Mouse (Mus musculus): ENCODE measurements around the gene Lgals12.

Gene Lgals12

DNA sequence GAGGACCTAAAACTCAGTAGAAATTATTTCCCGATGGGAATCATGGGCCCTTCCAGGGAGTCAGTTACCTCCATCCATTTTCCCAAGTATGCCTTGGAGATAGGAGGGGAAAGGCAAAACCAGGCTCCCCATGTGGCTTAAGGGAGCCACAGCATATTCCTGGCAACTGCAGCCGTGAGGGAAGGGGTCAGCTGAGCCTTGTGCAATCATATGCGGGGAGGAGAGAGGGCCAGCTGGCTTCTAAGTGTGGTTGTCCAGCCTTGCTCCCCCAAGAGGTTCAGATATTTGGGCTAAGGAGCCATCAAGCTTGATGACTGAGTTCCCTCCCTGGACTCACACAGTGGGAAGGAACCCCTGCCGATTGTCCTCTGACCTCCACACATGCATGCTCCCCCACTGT lies 5.4 kb downstream of the Lgals12 start:
- no peak for DNase-seq (ENCODE audit: low read depth, low spot score)
- Histone ChIP-seq H3K36me3 (ENCODE audit: control insufficient read depth, insufficient read depth, low read length, poor library complexity, severe bottlenecking) (no peaks in the 10 kb centered on the region), H3K27me3 (ENCODE audit: control insufficient read depth, insufficient read depth, low read length, poor library complexity, severe bottlenecking) (no peaks in the 10 kb centered on the region)

DNA sequence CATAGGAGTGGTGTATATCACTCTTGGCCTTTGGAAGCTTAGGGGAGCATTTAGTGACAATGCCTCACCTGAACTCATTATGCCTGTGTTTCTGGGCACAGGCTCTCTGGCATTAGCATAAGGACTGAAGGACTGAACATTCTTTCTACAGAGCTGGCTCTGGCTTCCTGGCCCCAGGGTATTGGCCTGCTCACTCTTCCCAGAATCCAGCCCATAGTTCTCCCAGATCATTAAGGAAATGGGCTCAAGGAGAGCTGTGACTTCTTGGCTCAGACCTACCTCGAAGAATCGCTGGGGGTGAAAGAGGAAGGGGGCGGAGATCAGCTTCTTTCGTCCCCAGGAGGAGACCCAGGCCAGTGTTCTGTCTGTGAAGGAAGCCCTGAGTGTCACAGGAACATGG lies 8.5 kb downstream of the Lgals12 start:
- no peaks in the 10 kb centered on the region for H3K36me3 ChIP-seq (ENCODE audit: control insufficient read depth, insufficient read depth, low read length, poor library complexity, severe bottlenecking)
- no peaks in the 10 kb centered on the region for H3K27me3 ChIP-seq (ENCODE audit: control insufficient read depth, insufficient read depth, low read length, poor library complexity, severe bottlenecking)
- no peak for DNase-seq (ENCODE audit: low read depth, low spot score)

DNA sequence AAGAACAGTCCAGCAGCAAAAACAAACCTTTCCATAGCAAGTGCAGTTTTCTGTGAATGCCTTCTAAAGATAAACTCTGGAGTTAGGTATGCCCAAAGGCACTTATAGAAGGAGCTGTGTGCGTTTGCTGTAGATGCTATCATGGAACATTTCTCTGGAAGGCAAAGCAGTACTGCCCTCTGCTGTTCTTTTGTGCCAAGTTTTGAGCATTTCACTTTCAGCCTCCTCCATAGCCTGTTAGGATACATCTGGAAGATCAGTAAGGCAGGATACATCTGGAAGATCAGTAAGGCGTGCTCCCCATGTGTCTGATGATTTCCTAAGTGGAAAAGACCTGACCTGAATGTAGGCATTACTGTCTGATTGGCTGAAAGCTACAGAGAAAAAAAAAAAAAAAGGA lies 11.5 kb downstream of the Lgals12 start:
- no peaks in the 10 kb centered on the region for H3K36me3 ChIP-seq (ENCODE audit: control insufficient read depth, insufficient read depth, low read length, poor library complexity, severe bottlenecking)
- DNase-seq (ENCODE audit: low read depth, low spot score): peak; percentile 48
- H3K27me3 ChIP-seq (ENCODE audit: control insufficient read depth, insufficient read depth, low read length, poor library complexity, severe bottlenecking): no peaks in the 10 kb centered on the region

DNA sequence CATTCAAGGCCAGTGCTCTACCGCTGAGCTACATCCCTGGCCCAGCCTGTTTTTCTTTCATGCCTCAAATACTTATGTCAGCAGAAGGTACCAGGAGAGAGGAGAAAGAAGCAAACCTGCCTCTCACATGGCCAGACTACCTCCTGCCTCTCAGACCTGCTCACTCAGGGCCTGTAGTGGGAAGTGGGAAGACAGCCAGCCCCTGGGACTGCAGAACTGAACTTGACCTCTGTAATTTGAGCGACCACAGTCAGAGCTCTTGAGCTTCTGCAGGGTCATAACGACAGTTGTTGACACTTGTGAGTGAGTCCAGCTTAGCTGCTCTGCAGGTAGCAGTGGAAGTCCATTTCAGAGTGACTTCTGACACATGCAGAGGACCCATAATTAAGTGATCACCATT lies 15.0 kb downstream of the Lgals12 start:
- H3K36me3 ChIP-seq (ENCODE audit: control insufficient read depth, insufficient read depth, low read length, poor library complexity, severe bottlenecking): no peaks in the 10 kb centered on the region
- no peak for DNase-seq (ENCODE audit: low read depth, low spot score)
- H3K27me3 ChIP-seq (ENCODE audit: control insufficient read depth, insufficient read depth, low read length, poor library complexity, severe bottlenecking): no peaks in the 10 kb centered on the region

DNA sequence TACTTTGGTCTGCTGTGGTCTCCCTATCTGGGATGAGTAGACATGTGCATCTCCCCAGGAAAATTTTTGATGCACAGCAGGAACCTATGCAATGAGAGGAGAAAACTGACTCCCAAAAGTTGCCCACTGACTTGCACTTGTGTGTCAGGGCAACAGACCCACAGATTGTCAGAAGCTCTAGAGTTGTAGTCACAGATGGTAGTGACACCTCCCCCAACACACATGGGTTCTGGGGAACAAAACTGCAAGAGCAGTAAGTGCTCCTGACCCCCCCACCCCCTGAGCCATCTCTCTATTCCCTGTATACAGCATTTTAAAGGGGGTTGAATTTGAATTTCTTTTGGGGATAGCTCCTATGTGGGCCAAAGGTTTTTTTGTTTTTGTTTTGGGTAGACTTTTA lies 16.2 kb downstream of the Lgals12 start:
- DNase-seq (ENCODE audit: low read depth, low spot score): no peak
- H3K36me3 ChIP-seq (ENCODE audit: control insufficient read depth, insufficient read depth, low read length, poor library complexity, severe bottlenecking): no peaks in the 10 kb centered on the region
- H3K27me3 ChIP-seq (ENCODE audit: control insufficient read depth, insufficient read depth, low read length, poor library complexity, severe bottlenecking): no peaks in the 10 kb centered on the region

DNA sequence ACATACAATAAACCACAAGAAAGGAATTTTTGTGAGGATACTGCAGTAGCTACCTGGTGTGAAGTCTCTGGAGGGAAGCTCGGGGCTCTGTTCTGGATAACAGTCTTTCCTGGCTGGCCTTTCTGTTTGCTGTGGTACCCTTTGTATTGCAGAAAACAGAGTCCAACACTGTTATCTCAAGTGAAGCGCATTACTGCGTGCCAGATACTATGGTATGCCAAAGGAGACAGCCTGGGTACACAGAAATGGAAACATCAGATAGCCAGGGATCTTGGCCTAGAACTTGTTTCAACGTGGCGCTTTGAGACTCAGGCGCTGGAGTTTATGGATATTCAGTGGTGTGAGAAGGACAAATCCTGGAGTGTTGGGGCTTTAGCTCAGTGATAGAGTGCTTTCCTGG lies 21.2 kb downstream of the Lgals12 start:
- H3K27me3 ChIP-seq (ENCODE audit: control insufficient read depth, insufficient read depth, low read length, poor library complexity, severe bottlenecking): no peaks in the 10 kb centered on the region
- no peak for DNase-seq (ENCODE audit: low read depth, low spot score)

DNA sequence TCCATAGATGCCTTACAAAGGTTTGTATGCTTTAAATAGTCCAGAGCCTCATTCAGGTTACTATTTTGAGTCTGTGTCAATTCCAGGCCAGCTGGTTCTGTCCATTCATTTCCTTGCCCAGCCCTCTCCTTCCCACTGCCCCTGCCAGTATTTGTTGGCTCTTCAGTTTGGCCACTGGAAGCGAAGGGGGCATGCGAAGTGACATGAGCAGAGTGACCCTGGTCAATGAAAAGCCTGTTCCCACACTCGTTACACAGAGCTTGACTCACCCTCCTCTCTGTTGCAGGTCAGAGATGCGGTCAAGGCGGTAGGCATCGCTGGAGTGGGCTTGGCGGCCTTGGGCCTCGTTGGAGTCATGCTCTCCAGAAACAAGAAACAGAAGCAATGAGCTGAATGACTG lies 21.7 kb downstream of the Lgals12 start:
- DNase-seq (ENCODE audit: low read depth, low spot score): no peak
- Histone ChIP-seq H3K27me3 (ENCODE audit: control insufficient read depth, insufficient read depth, low read length, poor library complexity, severe bottlenecking) (no peaks in the 10 kb centered on the region), H3K36me3 (ENCODE audit: control insufficient read depth, insufficient read depth, low read length, poor library complexity, severe bottlenecking) (no peaks in the 10 kb centered on the region; the same call in 1 of the 2 replicates)

More for the DNA sequence above, 21.2 kb downstream of the Lgals12 start:
- no peaks in the 10 kb centered on the region; the same call in 1 of the 2 replicates for H3K36me3 ChIP-seq (ENCODE audit: control insufficient read depth, insufficient read depth, low read length, poor library complexity, severe bottlenecking)

DNA sequence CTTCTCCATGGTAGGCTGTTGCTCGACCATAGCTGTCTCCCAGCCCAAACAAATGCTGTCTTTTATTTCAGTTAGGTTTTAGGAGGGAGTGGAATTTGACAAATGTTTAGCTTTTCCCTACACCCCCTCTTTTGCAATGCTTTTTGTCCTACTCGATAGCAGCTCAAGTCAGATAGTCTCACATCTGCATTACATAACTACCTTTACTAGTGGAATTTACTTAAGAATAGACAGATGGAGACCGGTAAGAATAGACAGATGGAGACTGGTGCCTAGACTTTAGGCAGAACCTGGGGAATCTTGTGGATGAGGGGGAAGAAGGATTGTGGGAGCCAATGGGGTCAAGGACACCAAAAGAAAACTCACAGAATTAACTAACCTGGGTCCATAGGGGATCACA lies 23.4 kb downstream of the Lgals12 start:
- Histone ChIP-seq H3K27me3 (ENCODE audit: control insufficient read depth, insufficient read depth, low read length, poor library complexity, severe bottlenecking) (no peaks in the 10 kb centered on the region), H3K36me3 (ENCODE audit: control insufficient read depth, insufficient read depth, low read length, poor library complexity, severe bottlenecking) (peaks cover 3% of the 10 kb centered on the region; the same call in 1 of the 2 replicates)
- no peak for DNase-seq (ENCODE audit: low read depth, low spot score)

DNA sequence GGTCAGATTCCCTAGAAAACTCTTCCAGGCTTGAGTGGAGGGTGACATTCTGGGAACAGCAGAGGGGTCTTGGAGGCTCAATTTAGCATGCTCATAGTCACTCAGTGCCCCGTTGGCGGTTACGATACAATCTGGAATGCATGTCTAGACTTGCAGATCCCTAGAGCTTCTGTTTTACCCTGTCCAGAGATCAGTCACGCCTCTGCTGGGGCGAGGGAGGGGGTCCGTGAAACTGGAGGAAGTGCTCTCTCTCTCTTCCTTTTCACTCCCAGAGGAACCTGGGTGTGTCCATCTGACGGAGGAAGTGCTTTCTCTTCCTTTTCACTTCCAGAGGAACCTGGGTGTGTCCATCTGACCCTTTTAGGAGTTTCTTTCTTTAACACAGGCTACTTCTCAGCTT lies 23.9 kb downstream of the Lgals12 start:
- Histone ChIP-seq H3K36me3 (ENCODE audit: control insufficient read depth, insufficient read depth, low read length, poor library complexity, severe bottlenecking) (peaks cover 4% of the 10 kb centered on the region; the same call in 1 of the 2 replicates), H3K27me3 (ENCODE audit: control insufficient read depth, insufficient read depth, low read length, poor library complexity, severe bottlenecking) (no peaks in the 10 kb centered on the region)
- DNase-seq (ENCODE audit: low read depth, low spot score): no peak

DNA sequence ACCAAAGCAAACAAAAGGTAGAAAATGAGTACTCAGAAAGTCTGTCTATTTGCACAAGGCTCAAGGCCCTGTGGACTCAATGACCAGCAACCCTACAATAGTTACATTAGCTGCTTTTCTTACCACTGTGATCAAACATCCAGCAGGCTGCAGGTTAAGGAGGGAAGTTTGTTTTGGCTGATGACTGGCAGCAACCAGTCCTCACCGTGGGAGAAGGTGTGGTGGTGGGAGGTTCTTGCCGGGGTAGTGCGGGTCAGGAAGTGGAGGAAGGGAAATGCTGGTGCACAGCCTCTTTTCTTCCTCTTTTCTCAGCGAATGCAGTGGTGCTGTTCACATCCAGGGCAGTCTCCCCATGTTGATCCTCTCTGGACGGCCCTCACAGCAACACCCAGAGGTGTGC lies 26.0 kb downstream of the Lgals12 start:
- Histone ChIP-seq H3K27me3 (ENCODE audit: control insufficient read depth, insufficient read depth, low read length, poor library complexity, severe bottlenecking) (no peaks in the 10 kb centered on the region), H3K36me3 (ENCODE audit: control insufficient read depth, insufficient read depth, low read length, poor library complexity, severe bottlenecking) (peaks cover 4% of the 10 kb centered on the region; the same call in 1 of the 2 replicates)
- DNase-seq (ENCODE audit: low read depth, low spot score): no peak

DNA sequence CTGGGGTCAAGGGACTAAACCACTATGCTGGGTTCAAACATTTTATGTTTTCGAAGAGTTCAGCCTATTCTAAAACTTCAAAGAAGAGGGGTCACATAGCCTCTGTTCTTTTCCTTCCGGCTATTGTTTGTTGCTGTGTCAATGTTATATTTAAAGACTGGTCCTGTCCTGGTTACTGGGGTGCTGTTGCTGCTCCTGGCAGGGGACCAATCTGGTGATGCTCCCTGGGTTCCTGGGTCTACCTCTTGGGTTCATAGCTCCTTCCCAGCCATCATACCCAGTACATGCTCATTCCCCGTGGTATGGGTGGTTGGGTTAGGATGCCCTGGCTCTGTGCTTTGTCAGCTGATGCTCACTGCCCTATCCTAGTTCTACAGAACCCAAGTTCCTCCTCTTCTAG lies 29.3 kb downstream of the Lgals12 start:
- Histone ChIP-seq H3K36me3 (ENCODE audit: control insufficient read depth, insufficient read depth, low read length, poor library complexity, severe bottlenecking) (peaks cover 4% of the 10 kb centered on the region; the same call in 1 of the 2 replicates), H3K27me3 (ENCODE audit: control insufficient read depth, insufficient read depth, low read length, poor library complexity, severe bottlenecking) (no peaks in the 10 kb centered on the region)
- DNase-seq (ENCODE audit: low read depth, low spot score): no peak

DNA sequence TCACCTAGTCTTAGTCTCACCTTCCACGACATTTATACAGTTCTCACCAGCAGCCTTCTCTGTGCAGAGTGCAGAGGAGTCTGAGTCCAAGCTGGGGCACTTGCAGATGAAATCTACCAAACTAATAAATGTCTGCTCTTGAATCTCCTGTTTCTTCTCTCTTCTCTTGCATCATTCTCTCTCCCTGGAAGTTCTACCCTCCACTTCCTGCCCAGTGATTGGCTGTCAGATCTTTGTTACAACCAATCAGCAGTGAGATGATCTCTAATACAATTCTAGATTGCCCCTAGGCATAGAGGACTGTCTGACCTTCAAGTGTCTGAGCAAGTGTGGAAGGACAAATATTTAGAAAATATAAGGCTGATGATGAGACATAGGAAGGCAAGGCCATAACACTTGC lies 30.8 kb downstream of the Lgals12 start:
- Histone ChIP-seq H3K36me3 (ENCODE audit: control insufficient read depth, insufficient read depth, low read length, poor library complexity, severe bottlenecking) (peaks cover 4% of the 10 kb centered on the region; the same call in 1 of the 2 replicates), H3K27me3 (ENCODE audit: control insufficient read depth, insufficient read depth, low read length, poor library complexity, severe bottlenecking) (no peaks in the 10 kb centered on the region)
- DNase-seq (ENCODE audit: low read depth, low spot score): no peak

DNA sequence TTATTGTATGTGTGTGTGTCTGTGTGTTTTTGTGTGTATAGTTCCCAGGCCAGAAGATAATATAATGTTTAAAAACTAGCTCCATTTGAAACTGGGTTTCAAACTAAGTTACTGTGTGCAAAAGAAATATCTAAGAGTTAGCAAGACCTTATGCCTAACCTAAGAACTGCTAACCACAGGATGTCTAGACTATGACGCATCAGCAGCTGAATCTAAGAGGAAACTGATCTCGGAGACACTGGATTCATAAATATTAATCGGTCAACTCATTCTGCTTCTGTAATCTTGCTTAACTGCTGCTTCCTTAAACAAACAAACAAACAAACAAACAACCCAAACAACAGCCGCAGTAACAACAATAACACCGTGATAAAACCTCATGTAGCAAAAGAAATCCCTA lies 37.3 kb downstream of the Lgals12 start:
- DNase-seq (ENCODE audit: low read depth, low spot score): no peak
- Histone ChIP-seq H3K27me3 (ENCODE audit: control insufficient read depth, insufficient read depth, low read length, poor library complexity, severe bottlenecking) (no peaks in the 10 kb centered on the region), H3K36me3 (ENCODE audit: control insufficient read depth, insufficient read depth, low read length, poor library complexity, severe bottlenecking) (no peaks in the 10 kb centered on the region)

DNA sequence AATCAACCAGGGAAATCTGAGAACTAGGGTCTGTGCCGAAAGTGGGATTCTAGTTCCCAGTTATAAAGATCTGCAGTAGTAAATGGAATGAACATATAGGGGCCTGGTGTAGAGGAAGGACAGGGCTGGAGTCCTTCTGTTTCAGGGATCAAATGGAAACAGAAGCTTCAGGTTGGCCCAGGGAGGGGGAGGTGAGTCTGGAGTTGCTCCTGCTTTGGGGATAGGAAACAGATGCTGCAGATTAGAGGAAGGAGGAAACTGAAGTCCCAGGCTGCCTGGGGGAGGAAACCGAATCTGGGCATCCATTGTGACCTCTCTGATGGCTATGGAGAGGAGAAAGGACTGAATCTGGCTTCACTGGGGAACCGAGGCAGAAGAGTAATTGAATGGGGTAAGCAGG lies 38.6 kb downstream of the Lgals12 start:
- H3K36me3 ChIP-seq (ENCODE audit: control insufficient read depth, insufficient read depth, low read length, poor library complexity, severe bottlenecking): no peaks in the 10 kb centered on the region
- H3K27me3 ChIP-seq (ENCODE audit: control insufficient read depth, insufficient read depth, low read length, poor library complexity, severe bottlenecking): no peaks in the 10 kb centered on the region
- no peak for DNase-seq (ENCODE audit: low read depth, low spot score)

DNA sequence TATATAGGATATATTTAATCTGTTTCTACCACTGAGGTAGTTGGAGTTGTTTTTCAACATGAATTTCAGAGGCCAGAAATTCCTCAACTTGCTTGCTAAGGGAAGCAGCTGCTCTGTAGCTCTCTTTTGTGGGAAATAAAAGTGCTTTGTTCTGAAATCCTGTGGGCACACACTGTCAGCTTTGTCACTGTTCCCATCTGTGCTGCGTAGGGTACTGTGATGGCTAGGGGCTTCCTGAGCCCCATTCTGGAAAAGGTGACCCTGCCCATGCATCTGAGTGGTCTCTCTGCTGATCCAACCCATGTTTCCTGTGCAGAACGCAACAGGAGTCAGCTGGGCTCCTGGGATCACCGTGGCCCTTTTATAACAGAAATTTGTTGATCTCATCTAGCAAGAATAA lies 40.2 kb downstream of the Lgals12 start:
- no peaks in the 10 kb centered on the region for H3K27me3 ChIP-seq (ENCODE audit: control insufficient read depth, insufficient read depth, low read length, poor library complexity, severe bottlenecking)
- no peak for DNase-seq (ENCODE audit: low read depth, low spot score)
- no peaks in the 10 kb centered on the region for H3K36me3 ChIP-seq (ENCODE audit: control insufficient read depth, insufficient read depth, low read length, poor library complexity, severe bottlenecking)

DNA sequence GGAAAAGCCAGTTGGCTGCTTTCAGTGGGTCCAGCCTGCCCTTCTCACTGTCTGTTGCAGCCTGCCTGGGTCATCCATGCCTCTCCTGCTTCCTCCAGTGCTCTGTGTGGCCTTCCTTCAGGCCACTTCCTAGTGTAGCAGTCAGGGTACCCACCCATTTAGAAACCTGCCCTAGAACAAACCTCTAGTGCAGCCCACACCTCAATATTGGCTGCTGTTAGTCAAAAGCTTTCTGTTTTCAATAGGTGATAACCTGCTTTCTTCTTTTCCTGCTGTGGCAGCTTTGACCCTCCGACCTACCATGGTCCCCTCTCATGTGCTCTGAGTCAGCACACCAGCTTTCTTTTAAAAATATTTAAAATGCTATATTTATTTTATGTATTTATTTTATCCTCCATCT lies 42.5 kb downstream of the Lgals12 start:
- H3K27me3 ChIP-seq (ENCODE audit: control insufficient read depth, insufficient read depth, low read length, poor library complexity, severe bottlenecking): no peaks in the 10 kb centered on the region
- no peak for DNase-seq (ENCODE audit: low read depth, low spot score)

More for the DNA sequence above, 42.5 kb downstream of the Lgals12 start:
- no peaks in the 10 kb centered on the region for H3K36me3 ChIP-seq (ENCODE audit: control insufficient read depth, insufficient read depth, low read length, poor library complexity, severe bottlenecking)
